Mouse (Mus musculus) adrenal gland, adult 2 months (tissue): ENCODE measurements around the gene St13. TPM values are rescaled to one million over a fixed set of nuclear protein-coding genes. Genes with fewer than 3 reads are reported as not detected.

Experiments
- DNase-seq: peaks from one replicate; pipeline ENCODE4 v3.0.0; 2021
- polyA plus RNA-seq: library from polyadenylated mRNA; depleted of rRNA; stranded (reverse); fragments of >200 nt; gene quantifications from 2 replicates; pipeline ENCODE4 v1.2.3, GENCODE M21; 2012
- total RNA-seq, 2 experiments: library from RNA; stranded (reverse); gene quantifications; 2 replicates each; pipeline ENCODE4 v1.2.3; 2021

Gene St13
- total and polyA plus RNA-seq, 3 experiments: 40.3 to 354 (median 246) TPM

- DNase-seq: peak; percentile 69
Measured at GRCm38 (mm10) chr15:81365246-81365645, 34.6 kb downstream of the St13 start.

DNA sequence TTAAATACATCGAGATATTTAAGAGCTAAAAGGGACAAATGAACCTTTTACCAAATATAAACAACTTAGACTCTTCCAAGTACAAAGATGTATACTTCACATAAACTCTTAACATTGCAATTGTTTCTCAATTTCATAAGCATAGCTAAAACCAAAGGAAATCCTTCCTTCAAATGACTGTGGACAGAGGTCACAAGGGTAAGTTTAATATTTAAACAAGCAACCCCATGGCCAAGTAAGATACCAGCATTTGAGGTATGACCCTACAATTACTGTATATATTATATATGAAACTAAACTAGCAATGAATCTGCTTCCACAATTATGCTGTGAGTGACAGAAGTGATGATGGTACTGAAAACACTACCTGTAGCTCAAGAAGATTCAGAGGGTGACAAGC lies 35.6 kb downstream of the St13 start:
- DNase-seq: no peak

DNA sequence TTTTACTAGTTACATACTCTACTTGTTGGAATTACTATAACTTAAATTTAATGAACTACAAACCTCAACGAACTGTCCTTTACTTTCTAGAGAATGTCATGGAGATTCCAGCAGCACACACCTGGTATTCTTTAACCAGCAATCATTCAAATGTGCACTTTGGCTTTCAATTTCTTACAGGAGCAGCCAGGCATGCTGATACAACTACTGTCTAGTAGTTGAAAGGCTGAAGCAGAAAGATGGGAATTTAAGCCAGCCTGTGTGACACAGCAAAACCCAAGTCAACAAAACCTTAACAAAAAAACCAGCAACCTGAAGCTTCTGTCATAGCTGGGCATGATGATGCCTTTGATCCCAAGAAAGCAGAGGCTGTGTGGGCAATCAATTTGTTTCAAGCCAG lies 37.4 kb downstream of the St13 start:
- DNase-seq: no peak

DNA sequence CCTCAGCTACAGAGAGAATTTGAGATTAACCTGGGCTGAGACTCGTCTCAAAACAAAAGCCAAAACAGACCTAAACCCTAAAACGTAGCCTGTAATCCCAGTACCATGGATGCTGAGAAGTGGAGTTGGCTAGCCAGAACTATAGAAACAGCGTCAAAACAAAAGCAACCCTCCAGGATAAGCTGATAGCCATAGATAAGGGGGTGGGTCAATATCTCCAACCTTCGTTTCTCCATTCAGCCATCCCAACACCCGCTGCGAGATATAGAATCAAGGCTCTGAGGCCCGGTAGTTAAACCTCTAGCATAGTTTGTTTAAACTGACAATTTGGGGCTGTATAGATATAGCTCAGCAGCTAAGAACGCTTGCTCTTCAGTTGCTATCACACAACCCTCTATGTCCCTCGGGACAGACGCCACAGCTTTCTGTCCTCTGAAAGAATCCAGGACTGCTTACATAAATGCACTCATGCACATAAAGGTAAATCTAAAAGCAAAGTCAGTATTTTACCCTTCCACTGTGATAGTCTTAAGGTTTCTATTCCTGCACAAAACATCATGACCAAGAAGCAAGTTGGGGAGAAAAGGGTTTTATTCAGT lies 38.4 kb downstream of the St13 start:
- no peak for DNase-seq

DNA sequence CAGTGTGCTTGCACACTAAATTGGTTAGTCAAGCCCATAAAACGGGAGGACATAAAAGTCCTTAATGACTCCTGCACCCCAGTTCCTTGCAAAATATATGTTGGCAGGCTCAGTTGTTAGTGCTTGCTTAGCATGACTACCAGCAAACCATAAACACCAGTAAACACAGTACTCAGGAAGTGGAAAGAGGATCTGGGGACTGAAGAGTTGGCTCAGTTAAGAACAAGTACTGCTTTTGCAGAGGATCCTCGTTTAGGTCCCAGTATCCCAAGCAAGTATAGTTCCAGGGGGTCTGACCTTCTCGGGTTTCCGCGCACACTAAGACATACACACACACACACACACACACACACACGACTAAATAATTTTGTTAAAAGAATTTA lies 38.9 kb downstream of the St13 start:
- no peak for DNase-seq

DNA sequence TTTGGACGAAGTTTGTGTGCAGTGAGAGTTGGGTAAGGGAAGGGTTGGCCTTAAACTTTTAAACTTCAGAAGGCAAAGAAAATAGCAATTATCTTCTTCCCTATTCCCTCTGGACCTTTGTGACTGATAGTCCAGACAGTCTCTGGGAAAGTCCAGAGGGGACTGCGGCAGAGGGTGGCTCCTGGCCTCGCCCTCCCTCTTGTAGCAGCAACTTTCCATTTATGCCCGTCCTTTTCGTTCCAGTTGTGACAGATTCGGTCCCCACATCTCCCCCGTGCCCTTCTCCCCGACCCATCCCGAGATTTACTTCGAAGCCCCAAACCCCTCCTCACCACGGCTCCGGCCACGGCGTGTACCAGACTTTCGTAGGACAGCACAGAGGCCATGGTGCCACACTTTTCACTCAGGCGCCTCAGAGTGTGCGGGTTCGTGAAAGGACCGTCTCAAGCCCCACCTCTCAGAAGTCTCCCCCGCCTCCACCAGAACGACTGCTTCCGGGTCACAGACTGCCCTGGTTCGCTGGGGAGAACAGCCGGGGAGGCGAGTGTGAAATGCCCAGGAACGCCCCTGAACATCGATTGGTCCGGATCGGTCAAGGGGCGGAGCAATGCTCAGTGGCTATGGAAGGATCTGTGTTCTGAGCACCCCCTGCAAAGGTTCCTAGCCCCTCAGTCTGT lies 39.4 kb downstream of the St13 start, which contains the start of gene Slc25a17:
Gene Slc25a17 (minus strand): TSS at position 468 of the 677 bp plus-strand sequence.
- DNase-seq: peak; percentile 97

DNA sequence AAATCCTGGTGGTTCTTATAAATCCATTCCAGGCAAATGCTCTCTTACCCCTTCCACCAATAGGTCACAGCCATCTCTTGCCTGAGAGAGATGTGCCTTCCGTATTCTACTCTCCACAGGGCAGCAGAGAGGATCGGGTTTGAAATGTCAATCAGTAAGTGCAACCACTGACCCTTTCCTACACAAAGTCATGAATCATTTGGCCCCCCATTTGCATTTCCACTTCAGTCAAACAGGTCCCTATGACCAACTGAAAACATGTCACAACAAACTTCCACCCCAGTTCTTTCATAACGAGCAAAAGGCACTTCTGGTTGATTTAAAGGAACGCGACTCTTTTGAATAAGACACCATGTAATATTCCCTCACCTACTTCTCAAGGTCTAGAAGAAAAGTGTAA lies 40.5 kb downstream of the St13 start:
- DNase-seq: no peak

DNA sequence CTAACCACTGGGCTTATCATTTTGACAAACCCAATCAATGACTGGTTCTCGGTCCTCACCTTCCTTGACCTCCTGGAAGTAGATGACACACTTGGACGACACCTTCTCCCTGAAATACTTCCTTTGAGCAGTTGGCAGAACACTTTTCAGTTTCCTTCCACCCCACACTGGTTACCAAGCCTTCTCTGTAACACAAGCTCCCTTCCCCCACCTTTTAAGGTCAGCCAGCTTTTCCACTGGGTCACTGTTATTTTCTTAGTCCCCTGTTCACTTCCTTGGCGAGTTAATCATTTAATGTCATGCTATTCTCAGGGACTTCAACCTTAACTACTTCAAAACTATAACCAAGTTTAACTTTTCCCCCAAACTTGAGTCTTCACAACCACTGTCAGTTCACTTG lies 40.9 kb downstream of the St13 start:
- peak; percentile 23 for DNase-seq

- DNase-seq: no peak
Measured at GRCm38 (mm10) chr15:81356946-81357345, 42.9 kb downstream of the St13 start.

DNA sequence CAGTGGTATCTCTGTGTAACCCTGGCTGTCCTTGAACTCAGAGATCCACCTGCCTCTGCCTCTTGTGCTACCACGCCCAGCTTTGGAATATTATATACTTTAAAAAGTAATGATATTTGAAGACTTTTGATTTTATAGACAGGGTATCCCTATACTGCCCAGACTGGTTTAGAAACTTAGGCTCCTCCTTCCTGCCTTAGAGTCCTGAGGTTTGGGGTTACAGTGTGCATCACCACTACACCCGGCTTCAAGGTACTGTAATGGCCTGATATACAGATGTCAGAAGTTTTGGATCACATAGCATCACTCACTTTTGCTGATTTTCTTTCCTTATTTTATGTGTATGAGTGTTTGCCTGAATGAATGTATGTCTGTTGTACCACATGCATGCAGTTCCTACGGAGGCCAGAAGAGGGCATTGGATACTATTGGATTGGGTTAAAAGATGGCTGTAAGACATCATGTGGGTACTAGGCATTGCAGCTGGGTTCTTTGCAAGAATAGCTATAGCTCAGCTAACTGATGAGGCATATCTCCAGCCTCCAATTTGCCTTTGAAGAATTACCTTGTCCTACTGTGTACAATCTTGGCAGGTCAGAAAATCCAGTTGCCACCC lies 44.6 kb downstream of the St13 start:
- DNase-seq: peak; percentile 61

DNA sequence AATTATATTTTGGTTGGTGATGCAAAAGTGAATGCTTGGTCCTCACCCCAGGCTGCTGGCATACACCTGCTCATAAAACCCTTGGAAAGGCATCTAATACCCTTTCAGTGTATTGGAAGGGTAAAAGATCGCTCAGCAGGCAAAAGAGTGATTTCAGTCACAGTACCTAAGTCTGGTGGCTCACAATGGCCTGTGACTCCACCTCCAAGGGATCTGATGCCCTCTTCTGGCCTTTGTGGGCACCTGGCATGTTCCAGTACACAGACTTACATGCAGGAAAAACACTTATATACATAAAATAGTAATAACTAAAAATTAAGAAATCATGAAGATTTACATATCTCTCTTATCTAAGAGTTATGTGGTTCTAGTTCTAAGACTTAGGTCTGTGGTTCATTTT lies 47.2 kb downstream of the St13 start:
- peak; percentile 29 for DNase-seq

- no peak for DNase-seq
Measured at GRCm38 (mm10) chr15:81350401-81350800, 49.5 kb downstream of the St13 start.

- no peak for DNase-seq
Measured at GRCm38 (mm10) chr15:81348366-81348765, 51.5 kb downstream of the St13 start.

- DNase-seq: no peak
Measured at GRCm38 (mm10) chr15:81347466-81347865, 52.4 kb downstream of the St13 start.

GRCm38 (mm10) chr15:81341426-81341825 lies 58.5 kb downstream of the St13 start:
- DNase-seq: no peak

GRCm38 (mm10) chr15:81339158-81339557 lies 60.7 kb downstream of the St13 start:
- DNase-seq: no peak

GRCm38 (mm10) chr15:81336466-81336865 lies 63.4 kb downstream of the St13 start:
- no peak for DNase-seq

- no peak for DNase-seq
Measured at GRCm38 (mm10) chr15:81332517-81332916, 67.4 kb downstream of the St13 start.

GRCm38 (mm10) chr15:81330816-81331433 lies 69.0 kb downstream of the St13 start:
- no peak for DNase-seq

- DNase-seq: no peak
Measured at GRCm38 (mm10) chr15:81329721-81330369, 70.0 kb downstream of the St13 start.

DNA sequence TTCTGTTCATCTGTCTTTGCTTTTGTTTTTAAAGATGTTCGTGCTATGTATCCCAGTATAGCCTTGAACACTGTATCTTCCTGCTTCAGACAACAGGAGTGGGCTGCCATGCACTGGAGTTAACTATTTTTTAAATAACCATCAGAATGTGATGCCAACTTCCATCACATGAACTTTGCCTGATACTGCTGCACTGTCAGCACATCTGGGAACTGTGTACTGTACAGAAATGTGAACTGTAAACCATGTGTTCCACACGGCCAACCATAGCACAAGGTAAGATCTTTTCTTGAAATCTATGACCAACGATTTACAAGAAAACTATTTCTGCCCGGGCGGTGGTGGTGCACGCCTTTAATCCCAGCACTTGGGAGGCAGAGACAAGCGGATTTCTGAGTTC lies 72.4 kb downstream of the St13 start:
- DNase-seq: no peak

GRCm38 (mm10) chr15:81324979-81325378 lies 74.9 kb downstream of the St13 start:
- no peak for DNase-seq

DNA sequence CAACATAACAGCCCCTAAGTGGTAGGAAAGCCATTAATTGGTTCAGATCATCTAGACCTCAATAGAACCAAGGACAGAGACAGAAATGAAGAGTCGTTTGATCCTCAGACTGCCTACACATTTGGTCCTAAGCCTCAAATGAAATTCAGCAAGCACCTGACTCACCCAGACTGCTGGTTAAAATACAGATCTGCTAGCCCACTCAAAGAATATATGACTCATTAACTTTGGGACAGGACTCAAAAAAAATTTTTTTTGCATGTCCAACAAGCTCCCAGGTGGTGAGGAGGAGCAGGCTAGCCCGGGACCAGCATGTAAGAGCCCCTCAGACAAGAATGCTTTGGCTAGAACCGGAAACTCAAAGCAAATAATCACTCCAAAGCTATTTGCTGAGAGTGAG lies 79.7 kb downstream of the St13 start:
- no peak for DNase-seq
